Mouse (Mus musculus): ENCODE results near the gene Mphosph6.

GRCm38 (mm10) chr8:117764625-117765024, 37.1 kb downstream of the Mphosph6 start:
- no peak for TF ChIP-seq CTCF (IDR thresholded peaks at IDR 0.05)
- no peak for TF ChIP-seq EP300 (IDR thresholded peaks at IDR 0.05)
